Mouse (Mus musculus): ENCODE results near the gene Fmo5. TPM values are rescaled to one million over a fixed set of nuclear protein-coding genes. Genes with fewer than 3 reads are reported as not detected.

The Fmo5 gene
- 1 to 10 TPM; 4.5 to 4.8 TPM for total RNA-seq (2021)
- long read RNA-seq, experiment 1, partial matches to known transcripts = 2 of 4 reads
- long read RNA-seq, experiment 1, other reads (novel, unspliced or antisense) = 2 of 4 reads
- long read RNA-seq, experiment 2, full-length matches to known transcripts = 1 of 4 reads
- long read RNA-seq, experiment 2, partial matches to known transcripts = 1 of 4 reads
- long read RNA-seq, experiment 2, other reads (novel, unspliced or antisense) = 2 of 4 reads

DNA sequence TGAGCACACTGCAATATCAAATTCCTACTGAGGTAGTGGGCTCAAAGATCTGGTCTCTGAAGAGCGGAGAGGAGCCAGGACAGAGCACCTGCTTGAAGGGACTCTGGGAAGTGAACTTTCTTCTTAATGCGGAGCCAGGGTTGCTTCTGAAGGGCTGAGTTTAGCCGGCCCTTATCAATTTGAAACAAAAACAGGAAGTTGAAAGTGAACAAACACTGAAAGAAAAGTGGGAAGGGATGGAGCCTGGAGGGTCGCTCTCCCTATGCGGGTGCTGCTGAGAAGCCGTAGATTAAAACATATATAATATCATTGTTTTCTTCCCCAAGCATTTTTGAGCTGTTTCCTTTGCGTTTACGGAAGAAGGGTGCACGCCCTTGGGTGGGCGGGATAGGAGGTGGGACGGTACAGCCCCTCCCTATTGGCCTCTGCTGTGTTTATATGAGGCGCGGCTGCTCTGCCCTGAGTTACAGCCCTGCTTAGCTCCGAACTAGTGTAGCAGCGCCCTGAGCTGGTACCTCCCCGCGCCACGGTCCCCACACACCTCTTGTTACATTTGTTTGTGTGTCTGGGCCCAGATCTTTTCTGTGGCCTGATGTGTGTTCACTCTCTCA lies at the start of gene Fmo5:
Gene Fmo5 (plus strand): TSS at position 414 of the 611 bp plus-strand sequence.
- no peak for DNase-seq (ENCODE audit: low spot score in 2 of 2)

DNA sequence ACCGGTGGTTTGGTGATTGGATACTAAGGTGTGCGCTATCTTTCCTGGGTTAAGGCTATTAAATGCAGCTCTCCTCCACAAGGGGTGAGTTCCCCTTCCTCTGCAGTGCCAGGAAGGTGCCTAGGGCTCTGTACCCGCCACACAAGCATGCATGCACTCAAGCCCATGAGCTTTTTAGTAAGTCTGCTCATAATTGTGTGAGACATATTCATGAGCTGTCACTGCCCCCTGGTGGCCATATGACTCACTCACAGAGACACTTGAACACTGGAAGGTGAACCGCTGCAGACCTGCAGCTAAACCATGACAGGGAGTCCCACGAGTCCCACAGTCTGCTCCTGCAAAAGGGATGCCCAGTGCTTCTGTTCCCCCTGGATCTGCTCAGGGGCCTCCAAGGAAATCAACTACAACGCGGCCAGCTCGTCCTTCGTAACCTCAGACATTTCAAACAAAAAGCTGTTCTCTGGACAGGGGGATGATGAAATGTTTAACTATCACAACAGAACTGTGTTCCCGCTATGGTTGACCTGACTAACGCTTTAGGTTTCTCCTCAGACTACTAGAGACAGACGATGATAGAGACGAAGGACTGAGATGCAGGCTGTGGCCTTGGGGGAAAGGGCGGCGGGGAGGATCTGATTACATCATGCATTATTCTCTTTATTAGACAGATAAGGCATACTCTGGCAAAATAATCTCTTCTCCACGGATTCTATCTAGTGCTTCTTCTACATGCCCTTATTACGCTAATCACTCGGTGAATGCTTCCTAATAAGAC lies 43.0 kb upstream of the Fmo5 start:
- DNase-seq (ENCODE audit: low spot score in 2 of 2) = peak; percentile 81 to 90

DNA sequence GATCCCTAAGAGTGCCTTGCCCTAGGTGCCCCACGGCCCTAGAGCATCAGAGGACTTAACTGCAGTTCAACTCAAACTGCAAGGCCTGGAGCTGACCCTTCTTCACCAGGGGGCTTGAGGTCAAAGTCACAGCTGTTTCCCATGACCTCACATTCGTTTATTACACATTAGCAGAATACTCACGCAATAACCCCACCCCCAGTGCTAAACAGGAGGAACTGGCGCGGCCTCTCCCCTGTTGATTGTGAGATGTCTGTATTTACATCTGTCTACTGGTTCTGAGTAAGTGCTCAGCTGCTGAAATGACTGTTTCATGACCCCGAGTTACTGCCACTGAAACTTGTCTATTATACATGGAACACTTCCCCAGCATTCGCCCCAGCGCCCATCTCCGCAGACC lies 40.9 kb upstream of the Fmo5 start:
- no peak for DNase-seq (ENCODE audit: low spot score in 2 of 2)

DNA sequence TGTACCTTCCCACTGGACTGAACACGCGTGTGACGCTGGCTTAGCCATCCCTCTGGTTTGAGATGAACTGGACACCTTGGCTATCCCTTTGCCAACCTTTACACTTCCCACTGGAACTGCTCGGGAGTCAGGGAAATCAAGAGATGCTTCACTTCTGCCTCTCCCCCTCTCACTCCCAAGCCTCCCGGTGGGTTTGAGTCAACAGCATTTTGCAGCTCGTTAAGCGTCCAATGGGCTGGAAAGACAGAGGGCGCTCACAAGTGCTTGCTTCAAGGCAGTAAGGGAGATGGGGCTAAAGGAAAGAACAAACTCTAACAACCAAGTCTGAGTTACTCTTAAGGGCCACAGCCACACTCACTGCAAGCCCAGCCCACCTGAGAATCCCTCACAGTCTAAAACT lies 37.9 kb upstream of the Fmo5 start:
- DNase-seq (ENCODE audit: low spot score in 2 of 2) = no peak

DNA sequence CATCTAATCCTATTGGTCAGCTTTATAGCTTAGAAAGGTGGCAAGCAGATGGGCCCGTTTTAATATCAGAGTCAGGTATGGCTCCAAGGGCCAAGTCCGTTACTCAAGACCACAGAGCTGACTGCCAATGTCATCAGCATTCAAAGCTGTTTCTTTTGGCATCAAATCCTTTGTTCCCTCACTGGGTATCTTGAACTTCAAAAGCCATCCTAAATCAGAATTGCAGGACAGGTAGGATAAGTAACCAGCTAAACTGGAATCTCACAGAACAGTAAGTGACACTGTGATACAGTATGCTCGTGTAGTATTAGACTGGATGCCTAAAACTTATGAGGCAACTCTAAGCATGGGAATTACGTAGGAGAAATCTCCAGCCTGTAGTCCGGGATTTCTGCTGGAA lies 35.5 kb upstream of the Fmo5 start:
- DNase-seq (ENCODE audit: low spot score in 2 of 2) = no peak

DNA sequence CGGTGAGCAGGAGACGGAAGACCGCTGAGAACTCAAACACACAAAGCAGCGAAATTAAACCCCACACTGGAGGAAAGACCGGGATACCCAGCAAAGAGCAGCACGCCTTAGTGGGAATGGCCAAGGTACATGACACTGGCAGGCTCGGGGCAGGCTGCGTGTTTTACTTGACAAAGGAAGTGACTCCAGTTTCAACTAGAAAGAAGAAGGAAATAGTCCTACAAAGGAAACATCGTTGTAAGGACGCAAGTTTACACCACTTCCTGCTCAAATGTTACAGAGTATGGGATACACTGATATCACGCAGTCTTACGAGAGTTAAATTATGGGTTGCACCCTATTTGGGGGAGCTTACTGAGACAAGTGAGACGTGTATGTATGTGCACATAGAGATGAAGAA lies 34.5 kb upstream of the Fmo5 start:
- DNase-seq (ENCODE audit: low spot score in 2 of 2) = no peak

DNA sequence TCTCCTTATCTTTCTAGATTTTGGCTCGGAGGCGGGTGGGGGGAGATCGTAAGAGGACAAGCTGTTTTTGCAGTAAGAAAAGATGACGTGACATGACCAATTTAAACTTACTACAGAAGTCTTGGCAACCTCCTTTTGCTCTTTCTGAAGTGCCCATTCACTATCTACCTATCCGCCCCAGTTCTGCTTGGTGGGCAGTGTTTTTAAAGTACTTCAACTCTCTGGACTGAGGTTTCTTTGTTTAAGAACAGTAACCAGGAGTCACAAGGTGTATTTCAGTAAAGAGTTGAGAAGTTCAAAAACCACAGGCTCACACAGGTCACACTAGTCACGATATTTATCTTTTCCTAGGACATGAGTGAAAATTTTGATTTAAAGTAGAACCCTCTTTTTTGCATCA lies 33.5 kb upstream of the Fmo5 start:
- DNase-seq (ENCODE audit: low spot score in 2 of 2) = no peak

DNA sequence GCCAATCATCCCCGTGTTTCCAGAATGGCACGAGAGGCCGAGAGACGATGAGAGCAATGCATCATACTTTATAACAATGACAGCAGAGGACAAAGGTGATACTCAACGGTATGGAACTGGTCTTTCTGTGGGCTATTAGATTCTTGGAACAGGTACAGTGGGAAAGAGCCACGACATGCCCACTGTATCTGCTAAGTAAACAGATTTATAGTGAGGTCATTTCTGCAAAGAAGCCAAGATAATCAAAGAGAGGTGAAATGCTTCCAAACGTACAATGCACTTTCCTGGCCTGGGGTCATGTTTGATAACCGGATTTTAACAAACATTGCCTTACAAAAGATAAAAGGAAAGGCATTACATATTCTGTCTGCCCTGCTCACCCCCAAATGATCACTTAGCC lies 31.8 kb upstream of the Fmo5 start:
- no peak for DNase-seq (ENCODE audit: low spot score in 2 of 2)

DNA sequence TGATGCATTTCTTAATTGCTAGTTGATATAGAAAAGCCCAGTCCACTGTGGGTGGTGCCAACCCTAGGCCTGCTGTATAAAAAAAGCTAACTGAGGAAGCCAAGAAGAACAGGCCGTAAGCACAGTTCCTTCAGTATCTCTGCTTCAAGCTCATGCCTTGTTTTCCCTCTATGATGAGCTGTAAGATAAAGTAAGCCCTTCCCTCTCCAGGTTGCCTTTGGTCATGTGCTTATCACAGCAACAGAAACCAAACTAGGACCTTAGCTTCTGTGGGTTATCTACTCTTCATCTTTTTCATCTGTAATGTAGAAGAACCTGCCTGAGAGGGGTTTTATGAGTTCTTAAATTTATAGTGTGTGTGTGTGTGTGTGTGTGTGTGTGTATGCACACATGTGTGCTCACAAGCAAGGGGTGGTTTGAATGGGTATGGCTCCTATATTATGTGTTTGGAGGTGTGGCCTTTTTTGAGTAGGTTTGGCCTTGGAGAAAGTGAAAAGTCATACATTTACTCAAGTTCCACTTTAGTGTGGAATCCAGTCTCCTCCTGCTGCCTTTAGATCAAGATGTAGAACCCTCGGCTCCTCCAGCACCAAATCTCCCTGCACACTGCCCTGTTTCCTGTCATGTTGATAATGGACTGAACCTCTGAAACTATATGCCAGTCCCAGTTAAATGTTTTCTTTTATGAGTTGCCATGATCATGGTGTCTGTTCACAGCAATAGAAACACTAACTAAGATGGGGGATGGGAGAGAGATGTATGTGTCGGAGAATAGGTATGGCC lies 28.4 kb upstream of the Fmo5 start:
- no peak for DNase-seq (ENCODE audit: low spot score in 2 of 2)

DNA sequence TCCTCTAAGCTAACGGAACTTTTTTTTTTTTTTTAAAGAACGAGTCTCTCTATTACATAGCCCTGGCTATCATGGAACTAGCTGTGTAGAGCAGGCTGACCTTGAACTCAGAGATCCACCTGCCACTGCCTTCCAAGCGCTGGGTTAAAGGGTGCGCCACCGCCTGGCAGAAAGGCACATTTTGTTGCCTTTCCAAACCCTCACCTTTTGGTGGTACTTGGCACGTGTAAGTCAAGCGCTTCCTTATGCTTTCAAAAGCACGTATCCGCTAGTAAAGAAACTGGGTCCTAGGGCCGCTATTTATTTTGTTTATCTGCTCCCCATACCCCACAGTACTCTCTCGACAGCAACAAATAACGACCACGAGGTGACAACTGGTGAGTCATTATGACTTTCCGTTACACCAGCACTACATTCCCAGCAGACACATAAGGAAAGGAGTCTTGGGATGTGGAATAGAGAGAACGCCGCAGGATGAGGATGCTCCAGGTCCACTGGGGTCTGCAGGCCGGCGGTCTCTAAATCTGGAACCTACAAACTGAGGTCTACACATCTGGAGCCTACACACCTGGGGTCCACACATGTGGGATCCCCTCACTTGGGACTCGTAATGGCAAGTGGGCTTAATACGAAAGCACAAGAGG lies 19.3 kb upstream of the Fmo5 start:
- no peak for DNase-seq (ENCODE audit: low spot score in 2 of 2)

DNA sequence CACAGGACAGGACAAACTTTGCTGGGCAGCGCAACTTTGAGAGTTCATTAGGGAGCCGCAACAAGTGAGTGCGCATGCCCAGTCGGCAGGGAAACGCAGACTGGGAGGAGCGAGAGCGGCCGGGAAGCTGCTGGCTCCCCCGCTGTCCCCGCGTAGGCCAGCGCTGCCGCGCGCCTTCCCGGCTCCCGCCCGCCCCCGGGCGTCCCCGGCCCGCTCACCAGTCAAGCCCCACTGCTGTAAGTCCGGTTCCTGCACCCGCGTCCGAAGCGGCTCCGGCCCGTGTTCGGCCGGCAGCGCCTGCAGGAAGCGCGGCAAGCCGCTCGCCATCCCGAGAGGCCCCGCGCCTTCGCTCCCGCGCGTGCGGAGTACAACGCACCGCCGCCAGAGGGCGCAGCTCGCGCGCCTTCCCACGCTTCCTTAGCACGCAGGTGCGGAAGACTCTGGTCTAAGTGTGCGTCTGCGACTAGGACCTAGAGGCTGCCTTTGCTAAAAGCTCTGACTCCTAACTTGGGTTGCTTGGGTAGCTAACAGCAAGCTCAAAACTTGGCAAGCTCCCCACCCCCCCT lies 18.7 kb upstream of the Fmo5 start, which contains the start of gene Chd1l:
Gene Chd1l (minus strand): TSS at position 359 of the 566 bp plus-strand sequence.
- DNase-seq (ENCODE audit: low spot score in 2 of 2) = peak; percentile 92

DNA sequence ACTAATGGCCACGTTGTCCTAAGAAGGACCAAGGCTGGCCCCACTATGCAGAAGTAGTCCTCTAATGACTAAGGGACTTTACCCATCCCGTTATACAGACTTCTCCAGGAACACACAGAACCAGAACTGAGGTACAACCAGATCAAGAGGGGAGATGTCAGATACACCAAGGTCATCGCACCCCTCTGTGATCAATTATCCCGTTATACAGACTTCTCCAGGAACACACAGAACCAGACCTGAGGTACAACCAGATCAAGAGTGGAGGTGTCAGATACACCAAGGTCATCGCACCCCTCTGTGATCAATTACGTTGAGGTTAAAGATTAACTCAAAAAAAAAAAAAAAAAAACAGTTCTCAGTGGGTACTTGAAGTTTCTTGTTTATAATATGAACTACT lies 17.6 kb upstream of the Fmo5 start:
- DNase-seq (ENCODE audit: low spot score in 2 of 2) = no peak

DNA sequence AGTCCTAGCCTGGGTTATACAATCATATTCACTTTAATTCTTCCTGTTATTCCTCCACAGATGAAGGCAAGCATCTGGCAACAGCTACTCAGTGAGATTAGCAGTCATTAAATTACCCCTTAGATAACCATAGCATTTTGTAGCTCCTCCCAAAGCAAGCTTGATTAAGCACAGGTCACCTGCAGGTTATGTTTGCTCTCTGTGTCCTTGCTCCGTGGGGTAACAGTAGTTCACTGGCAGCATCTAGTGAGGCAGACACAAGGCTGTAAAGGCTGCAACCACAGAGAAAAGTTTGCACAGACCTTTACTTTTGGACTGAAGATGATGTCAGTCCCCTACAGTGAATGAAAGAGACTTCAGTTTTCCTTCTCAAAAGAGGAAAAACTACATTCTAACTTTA lies 13.4 kb upstream of the Fmo5 start:
- DNase-seq (ENCODE audit: low spot score in 2 of 2) = no peak

DNA sequence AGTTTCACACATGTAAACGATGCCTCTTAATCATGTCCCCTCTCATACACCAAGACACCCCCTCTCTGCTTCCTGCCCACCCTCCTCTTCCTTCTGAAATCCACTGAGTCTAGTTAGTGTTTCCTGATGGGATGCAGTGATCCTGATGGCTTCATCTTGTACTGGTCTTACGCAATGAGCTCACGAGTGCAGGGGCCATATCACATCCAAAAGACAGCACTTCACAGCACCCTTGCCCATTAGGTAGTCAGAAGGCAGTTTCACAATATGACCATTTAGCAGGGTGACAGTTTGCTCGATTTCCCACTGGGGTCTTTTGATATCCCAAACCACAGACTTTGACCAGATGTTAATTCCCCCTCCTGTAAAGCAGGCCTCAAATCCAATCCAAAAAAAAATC lies 12.7 kb upstream of the Fmo5 start:
- DNase-seq (ENCODE audit: low spot score in 2 of 2) = no peak

DNA sequence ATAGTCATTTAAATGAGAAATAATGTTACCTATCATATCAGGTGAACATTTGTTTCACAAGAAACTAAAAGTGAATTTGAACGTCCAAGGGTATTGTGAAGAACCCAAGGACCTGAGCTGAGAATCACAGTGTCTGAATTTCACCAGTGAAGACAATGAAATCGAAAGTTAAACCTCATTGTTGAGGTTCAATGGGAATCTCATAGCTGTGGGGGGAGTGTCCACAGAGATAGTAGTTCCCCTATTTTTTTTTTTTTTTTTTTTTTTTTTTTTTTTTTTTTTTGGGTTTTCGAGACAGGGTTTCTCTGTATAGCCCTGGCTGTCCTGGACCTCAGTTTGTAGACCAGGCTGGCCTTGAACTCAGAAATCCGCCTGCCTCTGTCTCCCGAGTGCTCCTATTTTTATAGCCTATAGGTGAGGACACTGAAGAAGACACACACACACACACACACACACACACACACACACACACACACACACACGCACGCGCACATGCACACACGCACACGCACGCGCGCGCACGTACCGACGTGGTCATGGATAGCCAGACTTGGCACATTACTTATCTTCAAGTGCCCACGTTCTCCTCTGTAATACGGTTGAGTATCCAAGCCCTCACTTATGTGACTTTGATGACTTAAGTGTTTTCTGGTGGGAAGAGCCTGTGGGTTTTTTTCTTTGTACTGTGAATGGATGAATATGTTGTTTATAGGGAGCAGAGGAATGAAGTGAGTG lies 11.3 kb upstream of the Fmo5 start:
- no peak for DNase-seq (ENCODE audit: low spot score in 2 of 2)

DNA sequence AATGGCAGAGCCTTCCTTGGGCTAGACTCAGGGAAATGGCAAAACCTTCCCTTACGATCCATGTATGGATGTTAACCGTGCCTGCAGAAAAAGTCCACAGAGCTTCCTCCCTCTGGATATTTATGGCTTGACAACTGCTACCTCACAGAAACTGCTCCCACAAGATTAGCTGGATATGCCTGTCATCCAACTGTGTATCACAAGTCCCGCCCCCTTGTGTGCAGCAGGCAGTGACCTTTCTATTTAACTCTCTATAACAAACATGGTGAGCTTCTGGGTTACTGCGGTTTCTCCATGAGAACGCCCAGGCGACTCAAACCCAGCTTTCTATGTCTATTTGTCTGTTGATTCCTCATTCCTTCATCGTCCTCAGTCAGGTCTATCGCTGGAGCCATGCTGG lies 10.7 kb upstream of the Fmo5 start:
- no peak for DNase-seq (ENCODE audit: low spot score in 2 of 2)

DNA sequence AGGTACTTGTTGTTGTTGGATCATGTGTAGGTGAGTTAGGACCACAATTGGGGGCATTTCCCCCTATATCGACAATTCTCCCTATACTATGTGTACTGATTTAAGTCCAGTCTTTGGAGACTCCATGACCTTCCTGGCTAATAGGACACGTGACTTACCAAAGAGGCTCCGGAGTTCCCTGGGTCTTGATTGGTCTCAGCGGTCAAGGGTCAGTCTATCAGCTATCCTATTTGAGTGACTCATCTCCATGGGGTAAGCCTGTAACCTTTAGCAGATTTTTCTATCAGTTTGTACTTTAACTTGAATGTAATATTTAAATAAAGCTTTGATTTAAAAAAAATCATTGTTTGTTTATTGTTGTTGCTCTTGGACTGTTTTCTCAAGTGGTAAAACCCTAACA lies 7.9 kb upstream of the Fmo5 start:
- DNase-seq (ENCODE audit: low spot score in 2 of 2) = no peak

DNA sequence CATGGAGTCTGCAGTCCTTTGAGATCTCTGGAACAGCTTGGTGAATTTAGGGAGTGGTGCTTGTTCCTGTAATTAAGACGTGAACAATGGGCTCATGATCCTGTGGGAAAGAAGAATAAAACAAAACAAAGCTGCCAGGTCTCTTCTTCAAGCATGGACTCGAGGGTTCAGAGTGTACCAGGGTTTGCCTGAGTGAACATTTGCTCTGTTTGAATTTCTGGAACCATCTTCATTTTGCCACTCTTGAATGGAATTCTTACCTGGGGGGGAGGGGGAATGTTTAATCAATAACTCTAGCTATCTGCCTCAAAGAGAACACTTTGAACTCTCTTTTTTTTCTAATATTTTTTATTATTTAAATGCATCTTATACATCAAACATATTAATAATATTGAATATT lies 4.0 kb upstream of the Fmo5 start:
- no peak for DNase-seq (ENCODE audit: low spot score in 2 of 2)

DNA sequence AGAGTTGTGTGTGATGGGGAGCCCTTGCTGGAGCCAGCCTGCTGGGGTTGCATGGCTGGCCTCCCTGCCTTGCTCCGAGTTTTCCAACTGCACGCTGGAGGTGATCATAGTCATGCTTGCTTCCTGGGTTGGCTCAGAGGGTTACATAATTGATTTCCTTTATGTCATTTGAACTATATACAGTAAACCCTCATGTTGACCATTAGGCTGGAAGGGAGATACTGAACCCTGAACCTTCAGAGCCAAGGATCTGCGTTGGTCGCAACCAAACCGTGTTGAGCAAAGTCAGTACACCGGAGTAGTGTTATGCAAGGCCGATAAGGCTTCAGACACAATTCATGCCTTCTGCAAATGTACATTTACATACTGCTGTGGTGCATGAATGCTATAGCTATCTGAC lies 711 bp upstream of the Fmo5 start:
- DNase-seq (ENCODE audit: low spot score in 2 of 2) = no peak

DNA sequence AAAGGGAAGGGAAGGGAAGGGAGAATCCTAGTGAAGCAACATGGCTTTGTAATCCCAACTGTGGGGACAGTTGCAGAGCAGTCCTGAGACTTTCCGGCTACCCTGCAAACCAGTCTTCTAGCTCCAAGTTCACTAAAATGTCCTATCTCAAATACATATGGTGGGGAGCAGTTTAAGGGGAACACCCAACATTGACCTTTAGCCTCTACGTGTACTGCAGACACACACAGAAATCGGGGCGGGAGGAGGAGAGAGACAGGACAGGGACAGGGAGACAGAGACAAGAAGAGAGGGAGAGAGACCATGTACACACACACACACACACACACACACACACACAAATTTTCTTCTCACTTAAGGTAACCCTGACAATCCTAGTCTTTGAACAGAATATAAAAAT lies 1.3 kb downstream of the Fmo5 start:
- no peak for DNase-seq (ENCODE audit: low spot score in 2 of 2)
